Mouse (Mus musculus) embryonic facial prominence, embryonic 14.5 days (tissue): Measurements from ENCODE around the gene Slc25a29. TPM values are rescaled to one million over a fixed set of nuclear protein-coding genes. Genes with fewer than 3 reads are reported as not detected.
A peak's percentile ranks its signal among the peaks of the same experiment; 100 is the strongest.

Source experiments
- ATAC-seq: fragments of 200-750 bp; cut with Nextera tagmentation; 2 replicates; pipeline ENCODE4 v1.8.0; 2017; ENCODE audit warnings: low read depth, moderate number of reproducible peaks, moderate TSS enrichment
- DNase-seq: peaks from one replicate; pipeline ENCODE4 v3.0.0-alpha.2; 2015; ENCODE audit warnings: low spot score
- H3K27ac ChIP-seq: fragments of 300-500 bp; sonication (generic); replicated peaks from 2 replicates; pipeline ENCODE4 v1.5.1; 2014; ENCODE audit warnings: low read depth, mild to moderate bottlenecking, low read length, moderate library complexity
- H3K27me3 ChIP-seq: fragments of 300-500 bp; sonication (generic); replicated peaks from 2 replicates; pipeline ENCODE4 v1.6.1; 2014; ENCODE audit warnings: low read length; ENCODE audit not compliant: control insufficient read depth, insufficient read depth
- H3K36me3 ChIP-seq: fragments of 300-500 bp; sonication (generic); 2 replicates; pipeline ENCODE4 v1.6.1; 2014; ENCODE audit warnings: low read length, mixed read lengths; ENCODE audit not compliant: control insufficient read depth, insufficient read depth
- H3K4me1 ChIP-seq: fragments of 300-500 bp; sonication (generic); 2 replicates; pipeline ENCODE4 v1.6.1; 2014; ENCODE audit warnings: antibody characterized with exemption, low read length; ENCODE audit not compliant: control insufficient read depth, insufficient read depth
- H3K4me2 ChIP-seq: fragments of 300-500 bp; sonication (generic); 2 replicates; pipeline ENCODE4 v1.6.1; 2014; ENCODE audit warnings: low read depth, mild to moderate bottlenecking, low read length, moderate library complexity, mixed read lengths
- H3K4me3 ChIP-seq: fragments of 300-500 bp; sonication (generic); 2 replicates; pipeline ENCODE4 v1.5.1; 2014; ENCODE audit warnings: low read depth, mild to moderate bottlenecking, low read length
- H3K9ac ChIP-seq: fragments of 300-500 bp; sonication (generic); 2 replicates; pipeline ENCODE4 v1.6.1; 2014; ENCODE audit warnings: low read depth, mild to moderate bottlenecking, low read length, moderate library complexity, mixed read lengths
- H3K9me3 ChIP-seq: fragments of 300-500 bp; sonication (generic); 2 replicates; pipeline ENCODE4 v1.6.1; 2016; ENCODE audit warnings: low read length; ENCODE audit not compliant: control insufficient read depth
- WGBS: fragments of 180-500 bp; shearing (Covaris S2); extraction: QIAGEN DNeasy Blood & Tissue Kit; methylation state at CpG from one replicate; pipeline ENCODE4 v1.1.7; 2014; 5-methylcytosine and 5-hydroxymethylcytosine counted together
- microRNA counts: library from miRNA; unstranded; fragments of <30 nt; microRNA quantifications from one replicate; lab custom pipeline; 2017
- microRNA-seq: library from miRNA; unstranded; fragments of <30 nt; microRNA quantifications from one replicate; pipeline ENCODE4, GENCODE M21; 2016; ENCODE audit warnings: borderline number of aligned reads
- polyA plus RNA-seq: library from polyadenylated mRNA; unstranded; fragments of >200 nt; fragmentation: Nextera tagmentation; extraction: Ambion mirVana; gene quantifications from 2 replicates; pipeline ENCODE4 v1.2.1, GENCODE M21; 2014

Slc25a29 gene
- polyA plus RNA-seq, 1 experiment from 2014 or later, result 8.4 TPM

DNA sequence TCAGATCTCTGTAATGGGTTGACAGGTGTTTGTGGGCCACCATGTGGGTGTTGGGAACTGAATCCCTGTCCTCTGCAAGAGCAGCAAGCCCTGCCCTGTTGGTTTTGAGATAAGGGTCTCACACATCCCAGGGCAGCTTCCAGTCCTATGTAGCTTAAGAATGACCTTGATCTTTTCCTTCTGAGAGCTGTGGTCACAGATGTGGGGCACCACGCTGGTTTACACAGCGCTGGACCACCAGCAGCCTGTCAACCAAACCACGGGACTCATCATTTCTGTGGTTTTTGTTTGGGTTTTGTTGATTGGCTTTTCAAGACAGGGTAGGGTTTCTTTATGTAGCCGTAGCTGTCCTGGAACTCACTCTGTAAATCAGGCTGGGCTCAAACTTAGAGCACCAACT, 50.5 kb downstream of the Slc25a29 start:
- DNase-seq (no peak), ATAC-seq (no peak)
- Histone ChIP-seq H3K36me3 (no peaks in the 10 kb centered on the region), H3K9ac (no peak overlapping the region), H3K4me2 (no peak overlapping the region), H3K4me1 (no peaks in the 10 kb centered on the region), H3K9me3 (no peaks in the 10 kb centered on the region; the same call in 1 of the 2 replicates), H3K4me3 (no peak overlapping the region), H3K27me3 (no peaks in the 10 kb centered on the region), H3K27ac (no peak overlapping the region)
- 81% methylated on average over 4 of the region's 4 CpGs for WGBS

DNA sequence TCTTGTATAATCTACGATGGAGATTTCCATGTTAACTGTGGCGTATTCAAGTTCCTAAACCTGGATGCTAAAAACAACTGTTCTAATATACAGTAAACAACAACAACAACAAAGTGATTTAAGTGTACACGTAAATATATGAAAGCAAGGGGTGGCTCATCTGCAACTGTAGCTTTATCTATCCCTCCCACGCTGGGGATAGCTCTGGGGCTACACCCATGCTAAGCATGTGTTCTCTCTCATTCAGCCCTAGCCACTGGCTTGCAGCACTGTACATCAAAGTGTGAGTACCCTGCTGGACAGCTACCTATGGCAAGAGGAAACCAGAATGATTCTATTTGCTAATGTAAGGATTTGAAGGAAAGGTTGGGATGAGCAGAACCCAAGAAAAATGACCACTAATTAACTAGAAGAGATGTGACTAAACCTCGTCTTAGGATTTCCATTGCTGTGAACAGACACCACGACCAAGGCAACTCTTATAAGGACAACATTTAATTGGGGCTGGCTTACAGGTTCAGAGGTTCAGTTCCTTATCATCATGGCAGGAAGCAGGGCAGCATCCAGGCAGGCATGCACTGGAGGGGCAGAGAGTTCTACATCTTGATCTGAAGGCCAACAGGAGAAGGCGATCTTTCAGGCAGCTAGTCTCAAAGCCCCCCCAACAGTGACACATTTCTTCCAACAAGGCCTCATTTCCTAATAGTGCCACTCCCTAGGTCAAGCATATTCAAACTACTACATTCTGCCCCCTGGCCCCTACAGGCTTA, 55.4 kb downstream of the Slc25a29 start:
- Histone ChIP-seq H3K27ac (no peak overlapping the region), H3K9ac (no peak overlapping the region), H3K27me3 (no peaks in the 10 kb centered on the region), H3K36me3 (peaks cover 16% of the 10 kb centered on the region; the same call in 1 of the 2 replicates), H3K4me1 (no peaks in the 10 kb centered on the region), H3K4me3 (no peak overlapping the region), H3K9me3 (peaks cover 15% of the 10 kb centered on the region; the same call in 1 of the 2 replicates), H3K4me2 (no peak overlapping the region)
- 94% methylated on average over 7 of the region's 7 CpGs for WGBS
- no peak for ATAC-seq
- no peak for DNase-seq

MicroRNAs encoded within 50 kb of the gene (microRNA counts, 519-probe panel; counts per million panel counts)
- microRNA mmu-miR-345-3p (lab: Ali Mortazavi, UCI), result 19.3 counts per million
- microRNA mmu-miR-345-5p (lab: Ali Mortazavi, UCI), result 2,492 counts per million, percentile 48 among the panel's probes with 10 or more counts

Small RNAs within 50 kb of the gene (microRNA-seq; reads per million reads assigned to microRNA genes)
- gene Mir345, result 97.6 reads per million, percentile 51 among the genes with 10 or more reads in this experiment

Other genes starting within 250 kb of the Slc25a29 start
- gene Degs2, start 133.6 kb downstream of the Slc25a29 start, polyA plus RNA-seq, result 1.1 and 1.2 TPM in 2 replicates
- 19.9 and 20.3 TPM in 2 replicates for gene Yy1, start 42.9 kb downstream of the Slc25a29 start, polyA plus RNA-seq
- gene Slc25a47, start 163 bp upstream of the Slc25a29 start, polyA plus RNA-seq, result 9.8 and 13.0 TPM in 2 replicates
- 2.6 and 3.8 TPM in 2 replicates for gene Wdr25, start 57.7 kb upstream of the Slc25a29 start, polyA plus RNA-seq
- gene Wars, start 58.3 kb upstream of the Slc25a29 start, polyA plus RNA-seq, result 63.6 and 73.1 TPM in 2 replicates
- gene Begain, start 232.3 kb upstream of the Slc25a29 start, polyA plus RNA-seq, result 15.7 and 18.6 TPM in 2 replicates